Mouse (Mus musculus) hindbrain, embryonic 10.5 days (tissue): ENCODE results near the gene Csdc2. TPM values are rescaled to one million over a fixed set of nuclear protein-coding genes. Genes with fewer than 3 reads are reported as not detected.
A peak's percentile ranks its signal among the peaks of the same experiment; 100 is the strongest.

Experiments used
- DNase-seq: peaks from one replicate; pipeline ENCODE4 v3.0.0-alpha.2; 2017; ENCODE audit warnings: low spot score
- H3K27ac ChIP-seq: fragments of 300-500 bp; sonication (generic); 2 replicates; pipeline ENCODE4 v1.5.1; 2016; ENCODE audit warnings: mild to moderate bottlenecking, moderate library complexity
- H3K27me3 ChIP-seq: fragments of 300-500 bp; sonication (generic); 2 replicates; pipeline ENCODE4 v1.6.1; 2016; ENCODE audit warnings: mild to moderate bottlenecking; ENCODE audit not compliant: poor library complexity, insufficient read depth, severe bottlenecking
- H3K36me3 ChIP-seq: fragments of 300-500 bp; sonication (generic); 2 replicates; pipeline ENCODE4 v1.6.1; 2016; ENCODE audit warnings: mild to moderate bottlenecking, moderate library complexity
- H3K4me1 ChIP-seq: fragments of 300-500 bp; sonication (generic); replicated peaks from 2 replicates; pipeline ENCODE4 v1.6.1; 2016; ENCODE audit warnings: mild to moderate bottlenecking
- H3K4me3 ChIP-seq: fragments of 300-500 bp; sonication (generic); 2 replicates; pipeline ENCODE4 v1.5.1; 2016; ENCODE audit warnings: mild to moderate bottlenecking, moderate library complexity
- H3K9me3 ChIP-seq: fragments of 300-500 bp; sonication (generic); 2 replicates; pipeline ENCODE4 v1.6.1; 2016; ENCODE audit warnings: mild to moderate bottlenecking, moderate library complexity
- WGBS: fragments of 180-500 bp; shearing (Covaris S2); methylation state at CpG from one replicate; pipeline ENCODE4 v1.1.7; 2016; 5-methylcytosine and 5-hydroxymethylcytosine counted together
- polyA plus RNA-seq: library from polyadenylated mRNA; unstranded; fragments of >200 nt; fragmentation: Nextera tagmentation; extraction: Ambion mirVana; gene quantifications from 2 replicates; pipeline ENCODE4 v1.2.1, GENCODE M21; 2016

Csdc2 gene
- polyA plus RNA-seq, 1 experiment from 2014 or later = 33.7 TPM

- H3K27me3 ChIP-seq = no peaks in the 10 kb centered on the region
- H3K27ac ChIP-seq = peak overlapping the region; percentile 62; the same call in 1 of the 2 replicates
- peaks cover 12% of the 10 kb centered on the region for H3K4me1 ChIP-seq
- WGBS = 71% methylated on average over 11 of the region's 11 CpGs
- no peak for DNase-seq
- H3K9me3 ChIP-seq = no peaks in the 10 kb centered on the region
- H3K4me3 ChIP-seq = no peak overlapping the region
- H3K36me3 ChIP-seq = peaks cover 46% of the 10 kb centered on the region
Observed at GRCm38 (mm10) chr15:81949476-81950131, 13.0 kb downstream of the Csdc2 start.

- Histone ChIP-seq H3K27me3 (no peaks in the 10 kb centered on the region), H3K4me3 (no peak overlapping the region), H3K4me1 (peaks cover 12% of the 10 kb centered on the region), H3K36me3 (peaks cover 57% of the 10 kb centered on the region), H3K27ac (no peak overlapping the region), H3K9me3 (no peaks in the 10 kb centered on the region)
- 92% methylated on average over 5 of the region's 5 CpGs for WGBS
- DNase-seq = no peak
Observed at GRCm38 (mm10) chr15:81950716-81951115, 14.2 kb downstream of the Csdc2 start.

- Histone ChIP-seq H3K27me3 (no peaks in the 10 kb centered on the region), H3K9me3 (no peaks in the 10 kb centered on the region), H3K36me3 (peaks cover 59% of the 10 kb centered on the region), H3K4me3 (no peak overlapping the region), H3K4me1 (peaks cover 12% of the 10 kb centered on the region), H3K27ac (no peak overlapping the region)
- WGBS = 93% methylated on average over 9 of the region's 9 CpGs
- DNase-seq = no peak
Observed at GRCm38 (mm10) chr15:81951159-81951558, 14.6 kb downstream of the Csdc2 start.

- Histone ChIP-seq H3K4me3 (no peak overlapping the region), H3K9me3 (no peaks in the 10 kb centered on the region), H3K27ac (no peak overlapping the region), H3K4me1 (peaks cover 12% of the 10 kb centered on the region), H3K27me3 (no peaks in the 10 kb centered on the region), H3K36me3 (peaks cover 59% of the 10 kb centered on the region)
- DNase-seq = no peak
- 79% methylated on average over 4 of the region's 4 CpGs for WGBS
Observed at GRCm38 (mm10) chr15:81952310-81952709, 15.8 kb downstream of the Csdc2 start.

GRCm38 (mm10) chr15:81954151-81954583, 17.6 kb downstream of the Csdc2 start:
- 96% methylated on average over 9 of the region's 9 CpGs for WGBS
- Histone ChIP-seq H3K36me3 (peaks cover 58% of the 10 kb centered on the region), H3K27me3 (no peaks in the 10 kb centered on the region), H3K27ac (no peak overlapping the region), H3K9me3 (no peaks in the 10 kb centered on the region), H3K4me3 (no peak overlapping the region), H3K4me1 (no peaks in the 10 kb centered on the region; the same call in 1 of the 2 replicates)
- no peak for DNase-seq

GRCm38 (mm10) chr15:81954716-81955115, 18.2 kb downstream of the Csdc2 start:
- Histone ChIP-seq H3K9me3 (no peaks in the 10 kb centered on the region), H3K36me3 (peaks cover 54% of the 10 kb centered on the region), H3K27ac (no peak overlapping the region), H3K27me3 (no peaks in the 10 kb centered on the region), H3K4me3 (no peak overlapping the region), H3K4me1 (peaks cover 3% of the 10 kb centered on the region; the same call in 1 of the 2 replicates)
- 95% methylated on average over 6 of the region's 6 CpGs for WGBS
- no peak for DNase-seq

GRCm38 (mm10) chr15:81955414-81955813, 18.9 kb downstream of the Csdc2 start:
- no peak for DNase-seq
- Histone ChIP-seq H3K9me3 (no peaks in the 10 kb centered on the region), H3K4me1 (peaks cover 10% of the 10 kb centered on the region), H3K4me3 (no peak overlapping the region), H3K27ac (no peak overlapping the region), H3K27me3 (no peaks in the 10 kb centered on the region), H3K36me3 (peaks cover 52% of the 10 kb centered on the region)
- 94% methylated on average over 15 of the region's 15 CpGs for WGBS

- Histone ChIP-seq H3K27me3 (no peaks in the 10 kb centered on the region), H3K4me3 (no peak overlapping the region), H3K4me1 (peaks cover 20% of the 10 kb centered on the region), H3K27ac (no peak overlapping the region), H3K9me3 (no peaks in the 10 kb centered on the region), H3K36me3 (peaks cover 42% of the 10 kb centered on the region)
- 53% methylated on average over 8 of the region's 8 CpGs for WGBS
- peak; percentile 53 for DNase-seq
Observed at GRCm38 (mm10) chr15:81956457-81956856, 19.9 kb downstream of the Csdc2 start.

GRCm38 (mm10) chr15:81957598-81957997, 21.0 kb downstream of the Csdc2 start:
- Histone ChIP-seq H3K4me3 (no peak overlapping the region), H3K27me3 (no peaks in the 10 kb centered on the region), H3K36me3 (peaks cover 32% of the 10 kb centered on the region), H3K9me3 (no peaks in the 10 kb centered on the region), H3K27ac (no peak overlapping the region), H3K4me1 (peaks cover 22% of the 10 kb centered on the region)
- WGBS = 91% methylated on average over 11 of the region's 11 CpGs
- DNase-seq = no peak

- no peaks in the 10 kb centered on the region for H3K27me3 ChIP-seq
- H3K9me3 ChIP-seq = no peaks in the 10 kb centered on the region
- 93% methylated on average over 3 of the region's 3 CpGs for WGBS
- no peak overlapping the region for H3K27ac ChIP-seq
- no peak for DNase-seq
- H3K4me1 ChIP-seq = peaks cover 22% of the 10 kb centered on the region
- no peak overlapping the region for H3K4me3 ChIP-seq
- H3K36me3 ChIP-seq = peaks cover 26% of the 10 kb centered on the region
Observed at GRCm38 (mm10) chr15:81958906-81959305, 22.3 kb downstream of the Csdc2 start.

GRCm38 (mm10) chr15:81960171-81961077, 23.9 kb downstream of the Csdc2 start, which contains the start of gene Pmm1:
Gene Pmm1, minus strand, starts transcription at chr15:81960930.
- WGBS = under 1% methylated on average over 77 of the region's 77 CpGs
- no peaks in the 10 kb centered on the region for H3K27me3 ChIP-seq
- peak within 1 kb of the TSS; percentile 92 for H3K27ac ChIP-seq
- peak; percentile 99 for DNase-seq
- H3K4me3 ChIP-seq = peak within 1 kb of the TSS; percentile 73
- no peaks in the 10 kb centered on the region for H3K9me3 ChIP-seq
- H3K4me1 ChIP-seq = peaks cover 24% of the 10 kb centered on the region
- peaks cover 11% of the 10 kb centered on the region; the same call in 1 of the 2 replicates for H3K36me3 ChIP-seq

- Histone ChIP-seq H3K36me3 (0 out of 2 replicates have a peak, but pooled peaks cover 6% of the 10 kb centered on the region), H3K4me3 (peak overlapping the region; percentile 73), H3K9me3 (no peaks in the 10 kb centered on the region), H3K27me3 (no peaks in the 10 kb centered on the region), H3K4me1 (peaks cover 24% of the 10 kb centered on the region), H3K27ac (peak overlapping the region; percentile 92)
- 4% methylated on average over 8 of the region's 8 CpGs for WGBS
- DNase-seq = no peak
Observed at GRCm38 (mm10) chr15:81961078-81961451, 24.5 kb downstream of the Csdc2 start.

GRCm38 (mm10) chr15:81964262-81964661, 27.7 kb downstream of the Csdc2 start:
- Histone ChIP-seq H3K9me3 (no peaks in the 10 kb centered on the region), H3K27ac (no peak overlapping the region), H3K4me3 (no peak overlapping the region), H3K4me1 (peaks cover 31% of the 10 kb centered on the region), H3K27me3 (no peaks in the 10 kb centered on the region), H3K36me3 (no peaks in the 10 kb centered on the region)
- DNase-seq = no peak
- WGBS = 78% methylated on average over 1 of the region's 1 CpGs
